Mouse (Mus musculus) c-Kit-positive CD71-negative TER-119-negative erythroid progenitor cells, embryonic 14.5 days (primary cell): ENCODE data around the gene B630019K06Rik.
A peak's percentile ranks its signal among the peaks of the same experiment; 100 is the strongest.
"Not testable (repeated sequence)": the region's sequence is repeated elsewhere in the genome, so short reads cannot be mapped to it uniquely, and the experiment has no call there.

ENCODE experiments used
- DNase-seq: peaks from one replicate; pipeline ENCODE4 v3.0.0-alpha.2; 2013; ENCODE audit warnings: low read depth

The B630019K06Rik gene

DNA sequence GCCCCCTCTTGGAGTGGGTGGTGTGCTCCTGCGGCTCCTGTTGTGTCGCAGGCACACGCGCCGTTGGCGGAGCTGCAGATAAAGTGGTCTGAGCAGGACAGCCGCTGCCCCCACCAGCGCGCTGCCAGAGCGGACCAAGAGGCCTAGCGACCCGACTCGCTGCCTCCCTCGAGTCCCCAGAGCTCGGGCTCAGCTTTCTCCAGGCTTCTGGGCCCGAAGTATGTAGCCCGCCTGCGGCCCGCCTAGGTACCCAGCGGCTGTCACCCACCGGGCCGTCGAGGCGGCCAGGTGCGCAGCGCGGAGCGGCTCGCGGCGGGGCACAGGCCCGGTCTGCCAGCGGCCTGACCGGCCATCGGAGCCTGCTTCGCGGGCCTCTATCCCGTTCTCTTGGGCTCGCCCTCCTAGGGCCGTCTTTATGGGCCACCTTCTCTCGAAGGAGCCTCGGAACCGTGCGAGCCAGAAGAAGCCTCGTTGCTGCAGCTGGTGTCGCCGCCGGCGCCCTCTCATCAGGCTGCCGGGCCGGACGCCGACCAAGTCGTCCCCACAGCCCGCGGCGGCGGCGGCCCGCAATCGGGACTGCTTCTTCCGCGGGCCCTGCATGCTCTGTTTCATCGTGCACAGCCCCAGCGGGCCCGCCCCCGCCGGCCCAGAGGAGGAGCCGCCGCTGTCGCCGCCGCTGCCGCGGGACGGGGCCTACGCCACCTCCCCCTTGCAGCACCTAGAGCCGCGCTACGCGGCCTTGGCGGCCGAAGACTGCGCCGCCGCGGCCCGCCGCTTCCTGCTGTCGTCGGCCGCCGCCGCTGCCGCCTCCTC is at the start of gene B630019K06Rik:
B630019K06Rik (plus strand) TSS at position 40 of the 813 bp plus-strand sequence.
- DNase-seq: no peak

DNA sequence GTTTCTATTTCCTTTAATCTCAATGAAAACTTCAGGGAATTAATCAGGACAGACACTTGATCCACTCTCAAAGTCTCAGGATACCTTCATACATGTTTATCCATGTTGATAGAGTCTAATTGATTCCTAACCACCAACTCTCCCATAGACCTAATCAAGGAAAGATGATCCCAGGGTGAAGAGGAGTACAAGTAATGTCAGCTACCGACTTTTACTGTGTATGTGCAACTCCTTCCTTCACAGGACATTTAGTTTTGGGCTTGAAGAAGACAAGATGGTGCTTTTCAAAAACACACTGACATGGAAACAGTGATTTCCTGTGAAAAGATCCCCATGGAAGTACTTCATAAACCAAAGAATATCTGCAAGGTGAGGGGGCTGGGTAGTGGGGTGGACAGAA is 48.5 kb upstream of the B630019K06Rik start, which contains the start of gene Gm6592:
Gm6592 (plus strand) TSS at position 301 of the 400 bp plus-strand sequence.
- DNase-seq: no peak

- no peak for DNase-seq
Measured at GRCm38 (mm10) chrX:8852486-8852885, 39.7 kb upstream of the B630019K06Rik start.

- DNase-seq: peak; percentile 33
Measured at GRCm38 (mm10) chrX:8864331-8864730, 27.9 kb upstream of the B630019K06Rik start.

GRCm38 (mm10) chrX:8873953-8874352 is 18.2 kb upstream of the B630019K06Rik start, which contains the start of gene Gm5751:
Gene Gm5751 (plus strand): TSS chrX:8874253.
- not testable (repeated sequence) for DNase-seq

DNA sequence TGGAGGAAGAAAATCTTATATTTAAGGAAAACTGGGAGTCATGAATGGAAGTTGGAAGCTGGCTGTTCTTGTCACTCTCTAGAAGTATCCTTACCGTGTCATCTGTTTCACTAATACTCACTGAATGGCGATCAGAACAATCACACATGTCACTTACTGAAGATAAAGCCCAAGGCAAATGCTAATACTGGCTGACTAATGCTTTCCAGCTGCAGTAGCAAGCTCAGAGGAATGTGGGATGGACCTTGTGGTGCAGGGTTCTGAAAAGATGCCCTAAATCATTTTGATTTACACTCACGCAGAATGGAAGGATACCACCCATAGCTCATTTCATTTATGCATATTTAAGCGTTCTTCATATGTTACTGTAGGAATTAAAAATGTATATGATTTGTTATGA is 7.8 kb upstream of the B630019K06Rik start:
- DNase-seq: no peak

DNA sequence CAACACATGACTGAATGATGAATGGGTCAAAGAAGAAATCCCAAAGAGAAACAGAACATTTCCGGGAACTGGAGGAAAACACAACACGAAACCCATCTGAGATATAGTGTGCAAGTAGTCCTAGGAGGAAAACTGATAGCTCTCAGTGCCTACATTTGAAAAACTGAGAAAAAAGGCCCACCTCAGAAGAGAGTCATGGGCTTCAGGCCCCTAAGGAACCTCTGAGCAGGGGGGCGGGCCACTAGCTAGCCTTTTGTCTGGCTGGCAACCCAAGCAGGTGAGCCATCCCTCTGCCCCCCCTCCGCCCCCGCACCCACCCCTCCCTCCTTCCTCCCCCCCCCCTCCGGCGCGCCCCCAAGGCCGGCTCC is 223 bp upstream of the B630019K06Rik start:
- no peak for DNase-seq

DNA sequence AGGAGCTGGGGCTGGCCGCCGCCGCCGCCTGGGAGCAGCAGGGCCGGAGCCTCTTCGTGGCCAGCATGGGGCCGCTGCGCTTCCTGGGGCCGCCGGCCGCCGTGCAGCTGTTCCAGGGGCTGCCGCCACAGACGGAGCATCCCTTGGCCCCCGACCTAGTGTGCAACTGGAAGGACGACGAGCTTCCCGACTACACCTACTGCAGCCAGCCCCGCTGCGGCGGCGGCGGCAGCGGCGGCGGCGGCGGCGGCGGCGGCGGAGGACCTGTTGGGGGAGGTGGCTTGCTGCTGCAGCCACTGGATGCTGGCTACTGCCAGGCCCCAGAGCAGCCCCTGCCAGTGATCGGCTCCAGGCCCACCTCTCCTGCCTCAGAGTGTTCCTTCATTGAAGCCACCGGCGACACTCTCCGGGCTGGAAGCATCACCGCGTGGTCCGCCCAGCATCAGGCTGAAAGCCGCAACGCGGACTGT is 1.0 kb downstream of the B630019K06Rik start:
- no peak for DNase-seq

DNA sequence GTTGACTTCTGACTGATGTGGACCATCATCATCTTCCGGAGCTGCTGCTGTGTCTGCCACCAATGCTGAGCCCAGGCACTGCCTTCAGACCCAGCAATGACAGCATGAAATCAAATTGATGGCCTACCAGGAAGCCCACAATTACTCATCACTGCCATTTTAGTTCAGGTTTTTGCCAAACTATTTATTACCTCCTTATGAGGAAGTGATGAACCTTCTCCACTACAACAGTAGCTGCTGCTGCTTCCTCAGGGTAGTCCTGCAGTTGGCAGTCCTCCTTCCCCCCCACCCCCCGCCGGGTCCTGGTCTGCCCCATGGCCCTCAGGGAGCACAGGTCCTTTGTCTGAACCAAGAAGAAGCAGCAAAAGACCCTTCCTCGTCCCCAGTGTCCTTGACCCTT is 8.6 kb downstream of the B630019K06Rik start:
- DNase-seq: no peak

GRCm38 (mm10) chrX:8901906-8902472 is 9.8 kb downstream of the B630019K06Rik start:
- DNase-seq: no peak

DNA sequence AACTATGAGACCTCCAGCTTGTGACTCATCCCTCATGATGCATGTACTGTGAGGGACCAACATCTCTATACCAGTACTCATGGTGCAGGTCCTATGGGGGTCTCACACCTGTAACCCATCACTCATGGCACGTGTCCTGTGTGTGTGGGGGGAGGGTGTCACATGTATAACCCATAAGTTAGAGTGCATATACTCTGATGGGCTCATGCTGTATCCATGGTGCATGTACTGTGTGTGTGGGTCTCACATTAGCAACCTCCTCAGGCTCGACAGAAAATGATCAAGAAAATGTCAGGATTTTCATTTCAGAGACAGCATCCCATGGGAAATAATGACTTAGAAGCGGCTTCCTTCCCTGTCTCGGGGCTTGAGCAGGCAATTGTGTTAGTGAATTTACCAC is 28.9 kb downstream of the B630019K06Rik start:
- no peak for DNase-seq

DNA sequence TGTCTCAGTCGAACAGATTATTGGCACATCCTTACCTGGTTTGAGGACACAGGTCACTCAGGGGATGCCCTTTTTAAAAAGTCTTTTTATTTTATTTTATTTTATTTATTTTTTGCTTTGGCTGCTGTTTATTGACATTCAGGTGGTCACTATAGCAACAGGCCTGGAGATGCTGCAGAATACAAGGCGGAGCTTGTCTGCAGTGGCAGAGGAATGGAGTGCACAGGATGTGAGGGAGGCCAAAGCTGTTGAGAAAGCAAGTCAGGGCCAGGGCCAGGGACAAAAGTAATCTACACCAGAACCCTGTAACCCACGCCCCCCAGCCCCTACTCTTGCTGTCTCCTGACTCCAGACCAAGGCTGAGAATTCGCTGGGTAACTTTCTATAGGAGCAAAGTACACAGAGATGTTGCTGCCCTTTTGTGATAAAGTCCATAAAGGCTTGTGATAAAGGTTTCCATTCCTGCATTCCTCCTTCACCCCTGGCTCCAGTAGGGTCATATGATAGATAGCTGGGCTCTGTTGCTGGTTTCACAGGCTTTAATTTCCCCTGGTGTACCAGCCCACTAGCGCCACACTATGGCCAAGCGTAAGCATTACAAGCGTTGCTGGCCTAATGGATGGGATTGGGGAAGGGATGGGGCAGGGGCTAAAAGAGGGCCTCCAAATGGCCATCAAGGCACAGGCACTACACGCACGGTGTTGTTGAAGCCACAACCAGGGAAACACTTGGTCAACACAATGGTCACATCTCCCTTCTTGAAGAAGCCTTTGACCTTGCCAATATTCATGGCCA is 29.8 kb downstream of the B630019K06Rik start:
- no peak for DNase-seq

DNA sequence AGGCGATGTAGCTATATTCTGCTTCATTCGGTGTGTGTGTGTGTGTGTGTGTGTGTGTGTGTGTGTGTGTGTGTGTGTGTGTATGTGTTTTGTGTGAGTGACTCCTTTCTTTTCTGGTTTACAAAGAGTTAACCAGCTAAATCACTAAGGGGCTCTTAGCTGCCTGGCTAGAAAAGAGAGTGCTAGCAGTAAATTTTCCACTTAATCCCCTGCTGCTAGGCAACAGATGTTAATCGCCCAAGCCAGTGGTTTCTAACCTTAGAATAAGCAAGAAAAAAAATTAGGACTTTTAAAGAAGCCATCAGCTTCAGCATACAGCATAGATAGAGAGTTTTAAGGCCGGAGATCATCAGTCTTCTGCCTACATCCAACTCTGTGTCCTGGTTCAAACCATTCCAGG is 35.1 kb downstream of the B630019K06Rik start:
- no peak for DNase-seq

DNA sequence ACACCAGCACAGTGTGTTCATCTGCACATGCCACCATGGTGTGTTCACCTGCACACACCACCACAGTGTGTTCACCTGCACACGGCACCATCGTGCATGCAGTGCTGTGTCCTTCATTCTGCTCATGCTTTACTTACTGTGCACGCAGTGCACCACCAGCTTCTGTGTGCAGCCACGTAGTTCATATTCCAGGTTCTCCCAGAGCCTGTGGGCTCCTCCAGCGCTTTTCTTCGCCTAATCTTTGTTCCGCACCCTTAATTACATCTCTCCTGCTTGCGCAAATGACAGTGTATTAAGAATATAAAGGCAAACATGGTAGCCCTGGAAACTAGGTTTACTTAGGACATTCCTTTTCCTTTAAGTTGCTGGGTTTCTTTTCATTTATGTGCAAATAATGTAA is 51.9 kb downstream of the B630019K06Rik start:
- DNase-seq: no peak
